Mouse (Mus musculus) layer of hippocampus, adult 9-11 months (tissue): Measurements from ENCODE around the gene Ccdc126.
"Not testable (repeated sequence)": the region's sequence is repeated elsewhere in the genome, so short reads cannot be mapped to it uniquely, and the experiment has no call there.

Experiments
- DNase-seq: peaks from one replicate; pipeline ENCODE4 v3.0.0; 2022

Gene Ccdc126

DNA sequence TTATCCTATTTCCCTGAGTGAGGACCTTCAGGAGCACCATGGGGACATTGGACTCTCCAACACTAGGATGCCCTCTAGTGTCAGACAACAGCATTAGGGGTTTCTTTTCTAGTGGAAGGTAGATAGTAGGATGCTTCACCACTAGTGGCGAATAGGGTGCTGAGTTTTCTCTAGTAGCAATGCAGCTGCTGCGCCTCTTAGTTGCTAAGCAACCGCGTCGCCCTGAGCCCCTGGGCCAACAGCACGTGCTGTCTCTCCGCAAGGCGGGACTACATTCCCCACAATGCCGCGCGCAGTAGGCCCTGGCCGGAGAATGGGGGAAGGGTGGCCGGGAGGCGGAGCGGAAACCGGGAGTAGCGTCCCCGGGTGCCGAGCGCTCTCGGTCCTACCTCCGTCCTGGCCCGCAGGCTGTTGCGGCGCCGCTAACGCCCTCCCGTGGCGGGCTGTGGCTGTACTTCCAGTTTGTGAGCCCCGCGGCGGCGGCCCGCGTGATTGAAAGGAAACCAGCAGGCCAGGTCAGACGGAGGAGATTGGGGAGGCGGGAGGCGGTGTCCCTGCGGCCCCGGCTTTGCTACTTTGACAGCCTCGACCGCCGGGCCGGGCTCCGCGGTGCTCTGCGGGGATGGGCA is at the start of gene Ccdc126:
Gene Ccdc126, plus strand, starts transcription at position 309 of the 629 bp plus-strand sequence.
- DNase-seq, result peak; percentile 98

DNA sequence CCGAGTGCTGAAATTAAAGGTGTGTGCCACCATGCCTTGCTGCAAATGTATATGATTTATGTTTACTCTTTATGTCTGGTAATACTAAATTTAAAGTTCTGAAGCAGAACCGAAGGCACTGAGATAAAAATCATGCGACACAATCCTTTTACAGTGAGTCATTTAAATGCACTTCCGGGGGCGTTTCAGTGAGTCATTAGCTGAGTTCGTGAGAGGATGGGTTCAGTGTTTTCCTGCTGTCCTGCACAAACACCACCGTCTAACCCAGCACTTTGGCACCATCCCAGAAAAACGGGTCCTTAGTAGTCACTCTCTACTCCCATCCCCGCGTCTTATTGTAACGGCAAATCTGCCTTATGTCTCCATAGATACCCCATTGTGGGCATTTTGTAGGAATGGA is 49.2 kb upstream of the Ccdc126 start:
- DNase-seq, result no peak

DNA sequence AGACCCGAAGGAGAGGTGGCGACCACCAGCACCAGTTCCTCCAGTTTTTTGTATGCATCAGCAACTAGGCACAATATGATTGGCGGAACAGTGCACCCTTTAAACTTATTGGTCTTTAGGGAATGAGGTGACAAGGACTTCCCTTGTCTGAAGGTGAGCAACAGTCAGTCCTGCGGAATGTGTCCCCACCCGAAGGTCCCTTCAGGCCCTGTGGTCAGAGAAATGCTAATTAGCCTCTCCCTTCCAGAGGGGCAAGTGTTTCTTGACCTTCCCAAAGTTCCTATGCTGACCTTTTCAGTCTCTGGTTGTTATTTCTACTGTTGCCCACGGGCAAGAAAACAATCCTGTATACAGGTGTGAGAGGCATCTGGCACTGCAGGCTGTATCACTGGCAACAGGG is 47.3 kb upstream of the Ccdc126 start:
- DNase-seq, result no peak

DNA sequence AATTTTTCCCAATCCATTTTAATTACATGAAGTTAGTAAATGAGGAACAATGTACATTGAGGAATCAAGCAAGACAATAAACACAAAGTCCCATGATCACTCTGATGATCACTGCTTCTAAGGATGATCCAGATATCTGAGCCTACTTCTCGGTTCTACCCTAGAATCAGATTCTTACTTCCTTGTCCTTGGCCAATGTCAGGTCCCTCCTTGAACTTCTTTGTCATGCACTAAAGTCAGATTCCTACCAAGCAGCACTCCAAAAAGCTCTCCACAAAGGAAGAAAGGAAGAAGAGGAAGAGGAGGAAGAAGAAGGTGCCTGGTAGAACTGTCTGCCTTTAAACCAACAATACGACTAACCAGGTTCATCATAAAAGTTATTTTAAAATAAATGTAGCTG is 46.2 kb upstream of the Ccdc126 start:
- DNase-seq, result no peak

DNA sequence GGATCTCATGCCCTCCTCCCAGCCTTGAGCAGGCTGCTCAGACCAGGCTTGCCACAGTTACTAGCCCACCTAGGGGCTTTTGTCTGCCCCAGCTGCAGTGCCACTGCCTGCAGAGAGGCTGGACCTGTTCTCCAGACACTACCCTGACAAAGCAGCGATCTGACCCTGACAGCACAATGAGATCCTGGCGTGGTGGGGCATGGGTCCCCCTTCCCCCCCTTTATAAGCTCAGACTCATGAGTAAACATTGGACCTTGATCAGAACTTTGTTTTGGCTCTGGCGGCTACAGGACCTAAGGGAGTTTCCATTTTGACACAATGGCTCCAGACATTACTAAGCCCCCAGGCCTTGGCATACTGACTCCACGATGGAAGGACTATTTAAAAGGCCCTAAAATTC is 45.1 kb upstream of the Ccdc126 start:
- DNase-seq, result no peak

DNA sequence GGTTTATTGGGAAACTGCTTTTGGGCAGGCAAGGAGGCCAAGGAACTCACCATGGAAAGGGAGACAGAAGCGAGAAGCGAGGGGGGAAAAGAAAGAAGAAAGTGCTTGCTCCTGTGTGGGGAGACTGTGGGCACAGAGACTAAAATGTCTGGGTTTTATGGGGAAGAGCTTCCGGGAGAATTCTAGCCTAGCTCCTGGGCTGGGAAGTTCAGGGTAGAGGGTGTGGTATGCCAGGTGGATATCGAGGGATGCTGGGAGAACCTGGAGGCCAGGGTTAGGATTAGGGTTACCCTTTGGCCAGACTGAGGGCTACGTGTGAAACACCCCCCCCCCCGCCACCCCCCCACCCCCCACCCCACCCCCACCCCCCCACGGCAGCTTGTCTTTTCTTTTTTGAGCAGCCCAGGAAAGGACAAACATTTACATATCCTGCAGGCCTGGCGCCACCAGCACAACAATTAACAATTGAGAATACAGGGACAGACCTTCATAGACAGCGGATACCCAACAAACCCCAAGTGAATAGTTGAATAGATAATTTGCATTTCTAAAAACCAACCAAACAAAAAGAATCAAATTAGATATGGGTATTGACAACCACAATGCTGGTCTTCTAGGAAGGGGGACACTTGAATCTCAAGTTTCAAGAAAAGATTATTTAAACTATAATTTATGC is 44.5 kb upstream of the Ccdc126 start:
- DNase-seq, result no peak

DNA sequence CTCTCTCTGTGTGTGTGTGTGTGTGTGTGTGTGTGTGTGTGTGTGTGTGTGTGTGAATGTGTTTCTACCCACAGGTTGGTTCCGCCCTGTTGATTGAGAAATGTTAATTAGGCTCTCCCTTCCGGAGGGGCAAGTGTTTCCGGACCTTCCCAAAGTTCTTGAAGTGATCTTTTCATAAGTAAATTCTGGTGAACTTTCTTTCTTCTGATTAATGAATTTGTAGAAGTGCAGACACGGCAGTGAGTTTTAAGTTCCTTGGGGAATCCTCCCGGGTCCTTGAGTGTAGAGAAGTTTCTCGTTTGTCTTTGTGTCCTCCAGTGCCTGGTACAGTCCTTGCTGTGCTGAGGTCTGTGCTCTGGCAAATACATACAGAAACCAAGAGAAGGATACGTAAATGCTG is 43.8 kb upstream of the Ccdc126 start:
- DNase-seq, result no peak

DNA sequence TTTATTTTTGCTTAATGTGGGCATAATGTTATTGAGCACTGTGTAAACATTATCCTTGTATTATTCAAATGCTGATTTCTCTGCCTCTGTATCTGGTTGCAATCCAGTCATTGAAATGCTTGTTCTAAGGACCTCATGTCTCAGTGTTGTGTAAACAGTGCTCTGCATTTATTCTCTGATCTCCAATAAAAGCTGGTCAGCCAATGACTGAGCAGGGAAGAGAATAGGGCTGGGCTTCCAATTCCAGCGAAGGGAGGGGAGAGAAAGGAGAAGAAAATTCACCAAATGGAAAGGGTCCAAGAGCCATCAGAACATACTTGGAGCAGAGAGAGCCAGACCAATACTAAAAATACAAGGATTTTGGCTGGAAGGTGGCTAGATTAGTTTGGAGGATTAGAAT is 38.1 kb upstream of the Ccdc126 start:
- DNase-seq, result no peak

DNA sequence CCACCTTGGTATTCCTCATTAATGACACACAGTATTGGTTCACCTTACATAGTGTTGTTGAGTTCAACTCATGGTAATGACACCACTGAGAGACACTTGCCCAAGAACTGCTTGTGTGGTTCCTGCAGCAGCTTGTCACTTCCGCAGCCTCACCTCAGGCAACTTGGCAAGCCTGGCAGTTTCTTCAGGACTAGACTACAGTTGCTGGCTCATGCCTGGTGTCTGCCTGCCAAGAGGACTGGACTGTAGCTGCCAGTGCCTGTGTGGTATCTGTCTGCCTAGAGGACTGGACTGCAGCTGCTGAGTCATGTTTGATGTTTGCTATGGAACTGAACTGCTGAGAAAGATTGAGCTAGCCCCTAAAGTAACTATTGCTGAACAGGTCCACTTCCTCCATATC is 37.0 kb upstream of the Ccdc126 start:
- DNase-seq, result peak; percentile 11

DNA sequence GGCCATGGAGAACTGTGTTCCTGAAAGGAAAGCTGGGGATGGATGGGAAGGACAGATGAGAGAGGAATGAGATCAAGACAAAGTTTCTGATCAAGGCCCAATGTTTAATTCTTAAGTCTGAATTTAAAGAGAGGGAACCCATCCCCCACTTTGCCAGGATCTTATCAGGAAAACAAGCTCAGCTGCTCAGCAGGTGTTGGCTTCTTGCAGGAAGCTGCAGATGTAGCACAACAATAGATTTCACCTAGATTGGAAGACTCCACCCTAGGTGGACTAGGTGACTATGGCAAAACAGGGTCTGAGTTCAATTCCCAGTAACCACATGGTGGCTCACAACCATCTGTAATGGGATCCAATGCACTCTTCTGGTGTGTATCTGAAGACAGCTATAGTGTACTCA is 20.8 kb upstream of the Ccdc126 start:
- DNase-seq, result no peak

DNA sequence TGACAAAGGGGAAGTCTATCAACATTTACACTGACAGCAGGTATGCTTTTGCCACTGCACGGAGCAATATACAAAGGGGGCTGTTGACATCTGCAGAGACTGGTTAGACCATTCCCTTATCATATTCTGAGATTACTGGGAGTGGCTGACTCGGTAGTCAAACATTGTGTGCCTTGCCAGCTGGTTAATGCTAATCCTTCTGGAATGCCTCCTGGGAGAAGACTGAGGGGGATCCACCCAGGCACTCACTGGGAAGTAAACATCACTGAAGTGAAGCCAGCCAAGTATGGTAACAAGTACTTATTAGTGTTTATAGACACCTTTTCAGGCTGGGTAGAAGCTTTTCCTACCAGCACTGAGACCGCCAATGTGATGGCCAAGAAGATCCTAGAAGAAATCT is 4.3 kb upstream of the Ccdc126 start:
- not testable (repeated sequence) for DNase-seq

DNA sequence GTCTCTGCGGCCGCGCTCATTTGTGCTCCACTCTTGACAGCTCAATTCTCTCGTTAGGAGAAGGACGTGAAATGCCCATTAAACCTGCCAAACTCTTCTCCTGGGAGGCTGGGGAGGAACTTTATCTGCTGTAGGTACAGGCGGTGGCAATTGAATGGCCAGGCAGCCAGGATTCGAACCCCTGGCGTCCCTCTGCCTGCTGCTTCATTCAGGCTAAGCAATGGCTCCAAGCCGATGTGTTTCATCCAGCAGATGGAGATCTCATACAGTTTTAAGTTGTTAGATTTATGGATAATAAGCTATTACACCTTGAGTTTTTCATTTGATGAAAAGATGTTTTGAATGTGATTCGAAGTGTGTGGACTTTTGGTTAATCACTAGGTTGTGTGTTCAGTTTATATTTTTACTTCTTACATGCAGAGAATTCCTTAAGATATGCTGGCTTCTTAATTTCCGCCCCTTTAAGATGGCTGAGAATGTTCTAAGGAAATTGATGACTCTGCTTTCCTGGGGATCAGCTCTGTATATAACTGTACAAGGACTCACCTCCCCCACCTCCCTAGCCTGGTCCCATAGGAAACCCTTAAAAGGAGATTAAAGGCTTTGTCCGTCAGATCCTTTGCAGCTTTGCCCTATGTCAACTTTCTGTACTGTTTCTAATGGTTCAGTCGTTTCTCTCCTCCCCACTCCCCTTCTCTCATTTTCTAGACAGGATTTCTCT is 681 bp downstream of the Ccdc126 start:
- no peak for DNase-seq

DNA sequence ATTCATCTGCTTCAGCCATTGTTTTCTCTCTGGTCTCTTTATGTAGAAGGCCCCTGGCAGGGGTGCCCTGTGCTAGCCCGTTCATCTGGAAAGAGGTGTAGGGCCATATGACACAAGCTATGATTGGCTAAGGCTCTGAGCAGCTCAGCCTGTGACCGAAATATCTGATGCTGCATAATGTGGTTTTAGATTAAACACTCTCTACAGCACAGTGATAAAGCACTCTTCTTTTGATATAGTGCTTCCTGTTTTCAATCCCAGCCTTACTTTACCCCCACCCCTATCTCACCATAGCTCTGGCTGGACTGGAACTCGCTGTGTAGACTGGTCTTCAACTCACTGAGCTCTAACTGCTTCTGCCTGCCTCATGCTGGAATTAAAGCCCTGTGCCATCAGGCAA is 2.3 kb downstream of the Ccdc126 start:
- DNase-seq, result no peak

DNA sequence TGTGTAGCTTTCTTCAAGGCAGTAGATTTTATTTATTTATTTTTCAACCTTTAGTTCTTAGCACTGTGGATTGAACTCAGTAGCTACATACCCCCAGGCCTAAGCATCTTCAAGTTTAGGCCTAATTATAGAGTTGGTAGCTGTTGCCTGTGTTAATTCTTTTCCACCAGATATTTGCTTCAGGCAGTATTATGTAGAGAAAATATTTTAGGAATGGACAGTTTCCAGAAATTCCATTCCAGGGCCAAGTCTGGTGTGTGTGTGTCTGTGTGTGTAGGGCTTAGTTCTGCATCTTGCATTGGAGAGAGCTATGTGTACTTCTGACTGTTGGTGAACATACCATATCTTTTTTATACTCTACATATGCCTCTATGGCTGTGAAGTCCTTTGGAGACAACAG is 3.0 kb downstream of the Ccdc126 start:
- no peak for DNase-seq

DNA sequence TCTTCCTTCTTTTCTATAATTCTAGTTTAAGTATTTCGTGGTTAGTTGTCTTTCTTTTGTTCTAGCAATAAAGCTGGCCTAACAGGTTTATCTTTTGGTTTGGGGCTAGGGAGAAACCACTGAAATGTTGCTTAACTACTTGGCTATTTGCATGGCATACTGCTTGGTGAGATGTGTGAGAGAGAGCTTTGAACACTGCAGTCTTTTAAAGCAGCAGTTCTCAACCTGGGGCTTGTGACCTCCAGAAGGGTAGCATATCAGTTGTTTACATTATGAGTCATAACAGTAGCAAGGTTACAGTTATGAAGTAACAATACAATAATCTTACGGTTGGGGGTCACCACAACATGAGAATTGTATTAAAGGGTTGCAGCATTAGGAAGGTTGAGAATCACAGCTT is 3.9 kb downstream of the Ccdc126 start:
- DNase-seq, result no peak

DNA sequence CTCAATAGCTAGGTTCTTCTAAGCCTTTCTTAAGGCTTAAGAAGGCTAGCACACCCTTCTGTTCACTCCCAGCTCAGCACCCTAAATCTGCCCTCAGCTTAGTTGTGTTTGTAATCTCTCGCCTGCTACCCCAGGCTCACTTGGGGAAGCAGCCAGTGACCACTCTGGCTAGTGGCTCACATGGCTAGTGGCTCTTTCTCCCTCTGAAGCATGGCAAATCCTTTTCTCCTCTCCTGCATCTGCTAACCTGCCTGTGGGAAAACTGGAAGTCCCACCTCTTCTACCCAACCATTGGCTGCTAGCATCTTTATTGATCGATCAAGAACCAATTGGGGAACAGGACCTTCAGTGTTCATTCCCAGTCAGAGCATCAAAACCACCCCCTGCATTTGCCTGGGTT is 5.5 kb downstream of the Ccdc126 start:
- DNase-seq, result no peak

DNA sequence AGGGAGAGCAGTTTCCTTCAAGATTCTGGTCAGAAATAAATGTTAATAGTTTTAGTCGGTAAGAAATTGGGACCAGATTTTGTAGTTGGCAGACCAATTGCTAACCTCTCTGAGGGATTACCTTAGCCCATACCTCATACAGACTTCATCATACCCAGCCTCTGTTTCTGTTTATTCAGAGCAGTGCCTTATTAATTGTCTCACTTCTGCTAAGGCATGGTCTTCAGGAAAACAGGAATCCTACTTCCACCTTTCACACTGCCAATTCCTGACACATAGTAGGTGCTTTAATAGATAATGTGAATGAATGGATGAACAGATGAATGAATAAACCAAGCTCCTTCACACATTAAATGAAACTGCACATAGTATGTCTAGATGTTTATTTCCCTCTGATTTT is 6.2 kb downstream of the Ccdc126 start:
- DNase-seq, result no peak

DNA sequence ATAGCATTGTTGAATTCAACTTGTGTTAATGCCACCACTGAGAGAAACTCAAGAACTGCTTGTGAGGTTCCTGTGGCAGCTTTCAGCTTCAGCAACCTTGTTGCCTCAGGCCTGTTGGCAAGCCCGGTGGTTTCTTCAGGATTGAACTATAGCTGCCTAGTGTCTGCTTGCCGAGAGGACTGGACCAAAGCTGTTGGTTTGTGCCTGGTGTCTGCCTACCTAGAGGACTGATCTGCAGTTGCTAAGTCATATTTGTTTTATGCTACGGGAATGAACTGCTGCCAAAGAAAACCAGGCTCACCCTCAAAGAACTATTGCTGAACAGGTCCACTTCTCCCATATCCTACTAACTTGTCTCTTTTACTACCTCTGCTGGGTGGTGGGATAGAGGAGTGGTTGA is 7.8 kb downstream of the Ccdc126 start:
- no peak for DNase-seq

DNA sequence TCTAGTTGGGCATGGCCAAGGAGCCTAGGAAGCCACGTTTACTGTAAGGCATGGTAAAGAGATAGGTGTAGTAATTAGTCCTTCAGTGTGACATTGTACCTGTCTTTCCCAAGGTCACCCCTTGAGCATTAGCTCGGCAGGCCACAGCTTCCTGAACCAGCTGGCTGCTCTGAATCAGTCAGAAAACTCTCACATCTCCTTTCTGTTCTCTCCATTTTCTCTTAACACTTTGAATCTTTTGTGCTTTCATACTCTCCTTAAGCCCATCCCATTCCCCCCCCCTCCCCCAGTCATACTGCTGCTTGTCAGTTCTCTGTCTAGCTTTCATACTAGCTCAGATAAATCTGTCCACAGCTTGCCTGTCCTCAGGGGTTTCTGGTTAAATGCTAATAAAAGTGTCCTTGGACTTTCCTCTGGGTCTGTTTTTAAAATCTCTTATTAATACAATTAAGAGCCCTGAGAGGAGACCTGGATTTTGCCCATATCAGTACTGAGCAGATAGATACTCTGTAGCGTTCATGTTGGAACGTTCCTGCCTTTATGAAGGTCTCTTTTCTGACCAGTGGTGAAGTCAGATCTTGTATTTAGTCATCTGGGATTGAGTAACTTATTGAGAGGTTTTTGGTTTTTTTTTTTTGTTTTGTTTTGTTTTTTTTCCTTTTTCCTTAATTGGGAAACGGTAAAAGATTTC is 12.4 kb downstream of the Ccdc126 start:
- no peak for DNase-seq

DNA sequence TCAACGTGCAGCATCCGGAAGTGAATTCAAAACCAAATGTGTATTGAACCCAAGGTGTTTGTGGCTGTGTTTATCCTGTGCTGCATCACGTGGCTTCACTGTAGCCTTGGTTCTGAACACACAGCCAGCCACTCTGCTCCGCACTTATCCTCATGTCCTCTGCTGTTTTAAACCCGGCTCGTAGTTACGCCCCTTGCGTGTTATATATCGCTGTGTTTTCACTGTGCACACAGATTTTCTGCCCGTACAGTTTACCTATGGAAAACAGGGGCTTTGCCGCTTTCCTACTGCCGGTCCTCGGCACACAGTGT is 12.9 kb downstream of the Ccdc126 start:
- DNase-seq, result no peak

DNA sequence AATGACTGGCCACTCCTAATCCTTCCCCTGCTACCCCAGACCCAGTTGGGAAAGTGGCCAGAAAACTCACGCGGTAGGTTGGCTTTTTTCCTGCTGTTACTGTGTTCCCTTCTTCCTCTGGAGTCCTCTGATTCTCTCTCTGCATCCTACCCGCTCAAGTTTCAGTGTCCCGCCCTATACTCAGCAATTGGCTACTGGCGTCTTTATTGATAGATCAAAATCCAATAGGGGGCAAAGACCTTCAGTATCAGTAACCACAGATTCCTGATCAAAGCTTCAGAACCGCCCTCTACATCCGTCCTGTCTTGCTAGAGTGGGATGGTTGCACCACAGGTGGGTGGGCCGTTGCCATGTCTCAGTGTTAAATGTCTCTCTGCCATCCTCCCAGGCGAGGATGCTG is 19.5 kb downstream of the Ccdc126 start:
- DNase-seq, result no peak

DNA sequence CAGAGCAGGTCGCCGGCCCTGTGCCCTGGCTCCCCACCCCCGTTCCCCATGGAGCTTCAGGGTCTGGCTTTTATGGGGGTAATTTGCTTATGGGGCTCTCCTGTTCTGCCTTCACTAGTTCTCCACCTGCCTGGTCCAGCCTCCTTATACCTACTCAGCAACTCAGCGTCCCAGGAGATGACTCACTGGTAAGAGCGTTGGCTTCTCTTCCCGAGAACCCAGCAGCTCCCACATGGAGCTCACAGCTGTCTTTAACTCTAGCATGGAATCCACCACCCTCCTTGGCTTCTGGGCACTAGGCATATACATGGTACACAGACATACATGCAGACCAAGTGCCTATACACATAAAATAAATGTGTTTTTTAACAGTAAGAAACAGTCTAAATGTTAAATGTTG is 20.1 kb downstream of the Ccdc126 start:
- peak; percentile 22 for DNase-seq

DNA sequence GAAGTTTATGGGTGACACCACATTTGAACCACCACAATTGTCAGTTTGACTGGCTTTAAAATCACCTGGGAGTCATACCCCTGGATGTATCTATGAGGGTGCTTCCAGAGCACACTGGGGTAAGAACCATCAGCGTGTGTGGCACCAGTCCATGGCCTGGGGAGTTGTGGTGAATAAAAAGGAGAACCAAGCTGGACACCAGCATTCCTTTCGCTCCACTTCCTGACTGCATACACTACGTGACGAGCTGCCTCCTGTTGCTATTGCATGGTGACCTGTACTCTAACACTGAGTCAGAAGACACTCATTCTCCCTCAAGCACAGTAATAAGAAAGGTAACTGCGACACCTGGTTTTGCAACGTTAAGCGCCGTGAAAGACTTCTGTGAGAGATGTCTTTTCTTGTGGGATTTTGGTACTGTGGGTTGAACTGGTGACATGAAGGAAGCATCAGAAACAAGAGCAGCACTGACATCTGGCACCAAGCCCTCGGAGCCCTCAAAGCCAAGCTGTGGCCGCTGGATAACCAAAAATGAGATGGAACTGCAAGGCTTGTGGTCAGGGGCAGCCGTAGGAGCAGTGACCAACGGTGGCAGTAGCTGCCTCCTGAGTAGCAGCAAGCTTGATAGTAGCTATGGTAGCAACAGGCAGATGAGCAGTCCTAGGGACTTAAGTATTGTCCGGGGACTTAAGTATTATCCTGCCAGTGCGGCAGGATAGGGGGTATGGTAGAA is 24.8 kb downstream of the Ccdc126 start:
- no peak for DNase-seq
